Mouse (Mus musculus) embryonic facial prominence, embryonic 11.5 days (tissue): Measurements from ENCODE around the gene Tor1aip2. TPM values are rescaled to one million over a fixed set of nuclear protein-coding genes. Genes with fewer than 3 reads are reported as not detected.

ENCODE experiments used
- ATAC-seq: fragments of 200-750 bp; cut with Nextera tagmentation; replicated peaks from 2 replicates; pipeline ENCODE4 v1.8.0; 2017; ENCODE audit warnings: low read depth; ENCODE audit not compliant: insufficient number of reproducible peaks, low FRiP score, low TSS enrichment
- DNase-seq: peaks from one replicate; pipeline ENCODE4 v3.0.0-alpha.2; 2015; ENCODE audit warnings: low spot score
- H3K27ac ChIP-seq: fragments of 300-500 bp; sonication (generic); replicated peaks from 2 replicates; pipeline ENCODE4 v1.5.1; 2014; ENCODE audit warnings: mild to moderate bottlenecking, low read depth, low read length, control low read depth
- H3K27me3 ChIP-seq: fragments of 300-500 bp; sonication (generic); 2 replicates; pipeline ENCODE4 v1.6.1; 2014; ENCODE audit warnings: mild to moderate bottlenecking, low read length, moderate library complexity, mixed read lengths; ENCODE audit not compliant: control insufficient read depth, insufficient read depth
- H3K36me3 ChIP-seq: fragments of 300-500 bp; sonication (generic); replicated peaks from 2 replicates; pipeline ENCODE4 v1.6.1; 2014; ENCODE audit warnings: low read depth, mild to moderate bottlenecking, low read length, moderate library complexity, mixed read lengths; ENCODE audit not compliant: control insufficient read depth, insufficient read depth
- H3K4me1 ChIP-seq: fragments of 300-500 bp; sonication (generic); 2 replicates; pipeline ENCODE4 v1.6.1; 2014; ENCODE audit warnings: low read length, mixed read lengths; ENCODE audit not compliant: control insufficient read depth, insufficient read depth
- H3K4me2 ChIP-seq: fragments of 300-500 bp; sonication (generic); 2 replicates; pipeline ENCODE4 v1.6.1; 2014; ENCODE audit warnings: low read depth, mild to moderate bottlenecking, control low read depth, low read length, moderate library complexity
- H3K4me3 ChIP-seq: fragments of 300-500 bp; sonication (generic); 2 replicates; pipeline ENCODE4 v1.5.1; 2014; ENCODE audit warnings: low read depth, low read length, control low read depth
- H3K9ac ChIP-seq: fragments of 300-500 bp; sonication (generic); replicated peaks from 2 replicates; pipeline ENCODE4 v1.6.1; 2014; ENCODE audit warnings: mild to moderate bottlenecking, control low read depth, low read length
- H3K9me3 ChIP-seq: fragments of 300-500 bp; sonication (generic); replicated peaks from 2 replicates; pipeline ENCODE4 v1.6.1; 2016; ENCODE audit warnings: mild to moderate bottlenecking, low read length, inconsistent platforms, mixed read lengths; ENCODE audit not compliant: control insufficient read depth
- WGBS: fragments of 180-500 bp; shearing (Covaris S2); extraction: QIAGEN DNeasy Blood & Tissue Kit; methylation state at CpG from one replicate; pipeline ENCODE4 v1.1.7; 2014; 5-methylcytosine and 5-hydroxymethylcytosine counted together
- polyA plus RNA-seq: library from polyadenylated mRNA; unstranded; fragments of >200 nt; fragmentation: Nextera tagmentation; extraction: Ambion mirVana; gene quantifications from 2 replicates; pipeline ENCODE4 v1.2.1, GENCODE M21; 2014

Tor1aip2 gene
- polyA plus RNA-seq, 1 experiment from 2014 or later, result 147 TPM

DNA sequence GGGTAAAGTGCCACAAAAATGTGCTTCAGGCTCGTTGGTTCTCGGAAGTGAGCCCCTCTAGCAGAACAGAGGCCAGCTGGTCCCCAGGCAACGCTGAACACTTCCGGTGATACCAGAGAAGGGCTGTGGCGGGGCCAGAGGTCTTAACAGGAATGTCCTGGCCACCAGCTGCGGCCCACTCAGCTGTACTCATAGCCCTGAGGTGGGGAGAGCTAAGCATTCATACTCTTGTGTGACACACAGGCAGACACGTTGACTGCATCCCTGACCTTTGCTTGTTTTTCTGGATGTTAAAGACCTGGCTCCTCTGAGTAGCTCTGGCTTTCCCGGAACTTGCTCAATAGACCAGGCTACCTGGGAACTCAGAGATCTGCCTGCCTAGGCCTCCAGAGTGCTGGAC is 39.4 kb downstream of the Tor1aip2 start:
- H3K4me2 ChIP-seq, result no peak overlapping the region

DNA sequence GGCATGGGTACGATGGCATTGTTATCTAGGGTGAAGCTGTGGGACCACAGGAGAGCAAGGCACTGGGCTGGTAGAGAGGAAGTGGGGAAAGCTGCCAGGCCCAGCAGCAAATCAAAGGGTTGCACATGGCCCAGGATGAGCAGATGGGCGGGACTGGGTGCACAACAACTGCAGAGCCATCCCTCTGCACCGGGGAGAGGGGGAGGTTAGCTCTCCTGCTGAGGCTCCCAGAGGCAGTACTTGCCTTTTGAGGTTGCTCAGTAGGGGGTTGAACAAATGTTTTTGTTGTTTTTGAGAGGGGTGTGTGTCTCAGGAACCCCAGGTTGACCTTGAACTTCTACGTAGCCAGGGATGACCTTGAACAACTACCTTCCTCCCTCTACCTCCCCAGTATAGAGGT is 41.3 kb downstream of the Tor1aip2 start:
- Histone ChIP-seq H3K9me3 (no peaks in the 10 kb centered on the region), H3K27me3 (no peaks in the 10 kb centered on the region), H3K9ac (no peak overlapping the region), H3K4me3 (no peak overlapping the region), H3K36me3 (no peaks in the 10 kb centered on the region), H3K27ac (no peak overlapping the region), H3K4me2 (no peak overlapping the region), H3K4me1 (0 out of 2 replicates have a peak, but pooled peaks cover 3% of the 10 kb centered on the region)
- ATAC-seq, result no peak
- no peak for DNase-seq
- 65% methylated on average over 4 of the region's 4 CpGs for WGBS

More for the DNA sequence above, 39.4 kb downstream of the Tor1aip2 start:
- ATAC-seq, result 0 out of 2 replicates have a peak, but pooled peaks have one; percentile 56
- Histone ChIP-seq H3K9me3 (no peaks in the 10 kb centered on the region), H3K9ac (no peak overlapping the region), H3K4me1 (0 out of 2 replicates have a peak, but pooled peaks cover 3% of the 10 kb centered on the region), H3K36me3 (no peaks in the 10 kb centered on the region), H3K27ac (no peak overlapping the region), H3K27me3 (no peaks in the 10 kb centered on the region), H3K4me3 (no peak overlapping the region)
- peak; percentile 64 for DNase-seq
- WGBS, result 17% methylated on average over 8 of the region's 8 CpGs

DNA sequence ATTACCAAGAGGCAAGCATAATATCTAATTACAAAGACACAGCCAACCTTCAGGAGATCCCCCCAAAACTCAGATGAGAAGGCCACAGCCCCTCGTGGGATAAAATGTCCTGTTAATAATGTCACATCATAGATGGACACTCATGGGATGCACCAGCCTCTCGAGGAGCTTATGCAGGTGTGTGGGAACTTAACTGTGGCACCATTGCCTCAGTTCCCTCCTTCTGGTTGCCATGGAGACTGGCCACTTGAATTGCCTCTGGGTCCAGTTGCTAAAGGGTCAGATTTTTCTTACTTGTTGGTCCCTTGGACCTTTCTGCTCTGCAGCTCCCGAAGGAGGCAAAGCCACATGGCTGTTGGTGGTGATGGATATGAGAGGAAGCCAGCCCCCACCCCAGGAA is 42.5 kb downstream of the Tor1aip2 start:
- Histone ChIP-seq H3K4me2 (no peak overlapping the region), H3K27me3 (no peaks in the 10 kb centered on the region), H3K27ac (no peak overlapping the region), H3K36me3 (no peaks in the 10 kb centered on the region), H3K9ac (no peak overlapping the region), H3K4me3 (no peak overlapping the region), H3K4me1 (0 out of 2 replicates have a peak, but pooled peaks cover 3% of the 10 kb centered on the region), H3K9me3 (no peaks in the 10 kb centered on the region)
- no peak for ATAC-seq
- DNase-seq, result no peak
- WGBS, result 49% methylated on average over 3 of the region's 3 CpGs

DNA sequence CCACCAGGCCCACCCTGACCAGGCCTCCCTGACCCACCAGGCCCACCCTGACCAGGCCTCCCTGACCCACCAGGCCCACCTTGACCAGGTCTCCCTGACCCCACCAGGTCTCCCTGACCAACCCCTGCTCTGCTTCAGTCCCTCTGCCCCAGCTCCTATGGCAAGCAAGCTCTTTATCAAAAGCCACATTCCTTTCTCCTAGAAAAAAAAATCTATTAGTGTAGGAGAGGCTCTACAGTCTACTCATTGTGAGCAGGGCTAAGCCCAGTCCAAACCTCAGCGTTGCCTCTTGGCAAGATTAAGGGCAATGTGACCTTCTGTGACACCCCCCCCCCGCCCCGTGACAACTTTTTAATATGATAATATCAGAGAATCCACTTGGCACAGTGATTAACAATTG is 49.4 kb downstream of the Tor1aip2 start:
- Histone ChIP-seq H3K27me3 (no peaks in the 10 kb centered on the region), H3K4me3 (no peak overlapping the region), H3K4me2 (no peak overlapping the region), H3K27ac (no peak overlapping the region), H3K9me3 (no peaks in the 10 kb centered on the region), H3K9ac (no peak overlapping the region), H3K4me1 (no peaks in the 10 kb centered on the region), H3K36me3 (no peaks in the 10 kb centered on the region)
- no peak for ATAC-seq
- WGBS, result 64% methylated on average over 3 of the region's 3 CpGs
- DNase-seq, result no peak

DNA sequence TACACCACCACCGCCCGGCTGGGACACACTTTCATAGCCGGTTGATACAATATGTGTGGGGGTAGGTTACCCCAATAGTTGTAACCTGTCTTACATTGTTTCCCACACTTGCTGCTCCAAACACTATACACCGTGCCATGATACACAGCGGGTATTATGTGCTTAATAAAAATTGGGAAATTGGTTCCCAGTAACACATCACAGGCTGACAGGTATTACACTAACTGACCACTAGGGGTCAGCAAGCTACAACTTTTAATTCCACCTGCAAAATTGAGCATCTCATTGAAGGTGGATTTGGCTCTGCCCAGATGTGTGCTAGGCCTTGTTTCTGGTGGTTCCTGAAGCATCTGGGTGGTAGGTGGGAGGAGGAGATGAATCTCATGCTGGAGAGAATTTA is 50.6 kb downstream of the Tor1aip2 start:
- 62% methylated on average over 5 of the region's 5 CpGs for WGBS
- no peak for ATAC-seq
- Histone ChIP-seq H3K27ac (no peak overlapping the region), H3K36me3 (no peaks in the 10 kb centered on the region), H3K4me1 (no peaks in the 10 kb centered on the region), H3K9ac (no peak overlapping the region), H3K9me3 (no peaks in the 10 kb centered on the region), H3K4me2 (no peak overlapping the region), H3K4me3 (no peak overlapping the region), H3K27me3 (no peaks in the 10 kb centered on the region)
- DNase-seq, result peak; percentile 81

DNA sequence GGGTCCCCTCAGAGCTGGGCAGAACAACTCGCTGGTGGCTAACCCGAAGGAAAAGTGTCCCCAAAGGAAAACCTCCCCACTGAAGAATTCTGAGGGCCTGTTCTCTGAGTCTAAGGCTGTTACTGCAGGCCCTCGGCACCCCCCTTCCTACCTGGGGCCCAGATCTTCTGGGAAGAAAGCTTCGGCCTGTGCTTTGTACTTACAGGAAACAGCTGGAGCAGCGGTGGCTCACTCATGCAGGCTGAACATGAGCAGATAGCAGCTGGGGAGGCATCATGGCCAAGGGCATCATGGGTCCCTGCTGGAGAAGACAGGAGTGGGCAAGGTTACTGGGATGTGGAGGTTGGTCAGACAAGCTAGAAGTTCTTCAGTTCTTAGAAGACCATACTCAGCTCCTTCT is 52.4 kb downstream of the Tor1aip2 start:
- Histone ChIP-seq H3K4me1 (no peaks in the 10 kb centered on the region), H3K27ac (no peak overlapping the region), H3K4me3 (no peak overlapping the region), H3K9me3 (no peaks in the 10 kb centered on the region), H3K9ac (no peak overlapping the region), H3K36me3 (no peaks in the 10 kb centered on the region), H3K4me2 (no peak overlapping the region), H3K27me3 (no peaks in the 10 kb centered on the region)
- ATAC-seq (no peak), DNase-seq (no peak)
- 68% methylated on average over 5 of the region's 5 CpGs for WGBS

DNA sequence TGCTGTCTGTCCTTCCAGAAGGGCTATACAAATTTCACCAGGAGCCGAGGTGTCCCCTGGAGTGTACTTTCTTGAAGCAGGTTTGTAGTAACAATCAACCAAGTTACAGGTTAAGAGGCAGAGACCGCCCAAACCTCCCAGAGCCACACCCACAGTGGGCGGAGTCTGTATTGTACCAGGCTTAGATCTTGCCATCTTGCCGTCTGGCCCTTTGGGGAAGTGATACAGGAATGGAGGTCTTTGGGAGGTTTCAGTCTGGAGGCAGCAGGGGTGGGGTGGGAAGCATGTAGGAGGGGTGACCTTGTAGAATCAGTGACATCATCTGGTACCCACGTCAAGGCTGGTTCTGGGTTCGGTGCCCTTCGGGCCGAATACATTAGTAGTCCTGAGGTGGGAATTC is 54.4 kb downstream of the Tor1aip2 start:
- Histone ChIP-seq H3K27me3 (no peaks in the 10 kb centered on the region), H3K4me3 (no peak overlapping the region), H3K4me2 (no peak overlapping the region), H3K27ac (no peak overlapping the region), H3K9ac (no peak overlapping the region), H3K36me3 (no peaks in the 10 kb centered on the region), H3K9me3 (no peaks in the 10 kb centered on the region), H3K4me1 (no peaks in the 10 kb centered on the region)
- WGBS, result 71% methylated on average over 8 of the region's 8 CpGs
- DNase-seq (no peak), ATAC-seq (no peak)

DNA sequence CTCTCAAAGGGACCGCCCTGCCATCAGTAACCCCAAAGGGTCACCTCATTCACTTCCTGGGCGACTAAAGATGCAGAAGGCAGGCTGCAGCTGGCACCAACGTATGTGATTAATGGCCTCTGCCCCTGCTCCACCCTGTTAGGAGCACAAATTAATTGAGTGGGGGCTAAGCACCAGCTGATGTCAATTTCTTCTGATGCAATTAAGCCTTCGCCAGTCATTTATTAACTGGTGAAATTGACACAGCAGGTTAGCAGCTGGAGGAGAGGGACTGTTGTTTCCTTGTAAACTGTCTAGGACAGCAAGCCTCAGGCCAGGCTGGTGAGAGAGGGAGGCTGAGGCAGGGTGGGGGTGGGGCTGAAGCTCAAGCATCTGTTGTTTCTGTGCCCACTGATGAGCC is 54.8 kb downstream of the Tor1aip2 start:
- H3K27ac ChIP-seq, result no peak overlapping the region
- WGBS, result 45% methylated on average over 4 of the region's 4 CpGs

More for the DNA sequence above, 54.8 kb downstream of the Tor1aip2 start:
- Histone ChIP-seq H3K4me1 (no peaks in the 10 kb centered on the region), H3K9me3 (no peaks in the 10 kb centered on the region), H3K4me3 (no peak overlapping the region), H3K4me2 (no peak overlapping the region), H3K9ac (no peak overlapping the region), H3K36me3 (no peaks in the 10 kb centered on the region), H3K27me3 (no peaks in the 10 kb centered on the region)
- DNase-seq (no peak), ATAC-seq (peak; percentile 75; the same call in 1 of the 2 replicates)
